Mouse (Mus musculus): ENCODE measurements at regions not wholly inside any gene's neighbourhood (a gene's known extent, or its start where the extent isn't known, plus 50 kb on each side); places are given as distances from the start of the nearest gene placed in this dataset.

- Histone ChIP-seq H3K9ac (ENCODE audit: low read depth, low read length) (no peak overlapping the region), H3K4me1 (ENCODE audit: control insufficient read depth, insufficient read depth, low read length) (peaks cover 2% of the 10 kb centered on the region; the same call in 1 of the 2 replicates), H3K79me2 (ENCODE audit: control insufficient read depth, insufficient read depth, low read length) (no peaks in the 10 kb centered on the region), H3K27ac (replicated peaks; ENCODE audit: insufficient read depth, low read depth, low read length) (no peak overlapping the region), H3K36me3 (ENCODE audit: control insufficient read depth, insufficient read depth, low read length) (no peaks in the 10 kb centered on the region), H3K27me3 (ENCODE audit: control insufficient read depth, insufficient read depth, low read length) (no peaks in the 10 kb centered on the region), H3K4me3 (ENCODE audit: insufficient read depth, low read depth, low read length) (no peak overlapping the region)
- no peak for DNase-seq (ENCODE audit: extremely low read depth, low read depth, low spot score)
- TF ChIP-seq POLR2A (IDR thresholded peaks at IDR 0.05; ENCODE audit: extremely low read depth, insufficient read depth, low read length) (no peak), CTCF (IDR thresholded peaks at IDR 0.05; ENCODE audit: low read depth, low read length) (no peak)
- 95% methylated on average over 2 of the region's 2 CpGs for WGBS
Measured at GRCm38 (mm10) chr13:60527806-60528205, 73.9 kb upstream of the Dapk1 start.

DNA sequence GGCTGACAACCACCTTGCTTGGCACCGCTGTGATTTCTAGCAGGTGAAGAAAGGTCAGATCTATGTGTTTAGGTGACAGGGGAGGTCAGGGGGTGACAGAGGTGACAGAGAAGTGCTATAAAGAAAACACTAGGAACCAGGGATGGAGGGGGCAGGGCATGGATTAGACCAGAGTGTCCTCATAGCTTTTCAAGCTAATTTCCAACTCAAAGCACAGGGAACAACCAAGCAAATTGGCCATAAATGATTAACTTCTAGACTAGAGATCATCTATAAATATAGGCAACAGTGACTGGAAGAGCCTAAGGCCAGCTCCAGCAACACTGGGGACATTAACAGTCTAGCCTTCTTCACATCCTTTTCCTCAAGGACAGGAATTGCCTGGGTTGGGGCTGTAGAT lies 72.9 kb upstream of the Dapk1 start:
- peak; percentile 37 for DNase-seq (ENCODE audit: extremely low read depth, low read depth, low spot score)
- no peaks in the 10 kb centered on the region for H3K27me3 ChIP-seq (ENCODE audit: control insufficient read depth, insufficient read depth, low read length)
- H3K4me1 ChIP-seq (ENCODE audit: control insufficient read depth, insufficient read depth, low read length): peaks cover 2% of the 10 kb centered on the region; the same call in 1 of the 2 replicates
- WGBS: 26% methylated on average over 1 of the region's 1 CpGs
- no peak overlapping the region for H3K9ac ChIP-seq (ENCODE audit: low read depth, low read length)
- no peaks in the 10 kb centered on the region for H3K79me2 ChIP-seq (ENCODE audit: control insufficient read depth, insufficient read depth, low read length)
- H3K36me3 ChIP-seq (ENCODE audit: control insufficient read depth, insufficient read depth, low read length): no peaks in the 10 kb centered on the region
- TF ChIP-seq POLR2A (IDR thresholded peaks at IDR 0.05; ENCODE audit: extremely low read depth, insufficient read depth, low read length) (no peak), CTCF (IDR thresholded peaks at IDR 0.05; ENCODE audit: low read depth, low read length) (no peak)
- H3K4me3 ChIP-seq (ENCODE audit: insufficient read depth, low read depth, low read length): no peak overlapping the region
- no peak overlapping the region for H3K27ac ChIP-seq (replicated peaks; ENCODE audit: insufficient read depth, low read depth, low read length)

DNA sequence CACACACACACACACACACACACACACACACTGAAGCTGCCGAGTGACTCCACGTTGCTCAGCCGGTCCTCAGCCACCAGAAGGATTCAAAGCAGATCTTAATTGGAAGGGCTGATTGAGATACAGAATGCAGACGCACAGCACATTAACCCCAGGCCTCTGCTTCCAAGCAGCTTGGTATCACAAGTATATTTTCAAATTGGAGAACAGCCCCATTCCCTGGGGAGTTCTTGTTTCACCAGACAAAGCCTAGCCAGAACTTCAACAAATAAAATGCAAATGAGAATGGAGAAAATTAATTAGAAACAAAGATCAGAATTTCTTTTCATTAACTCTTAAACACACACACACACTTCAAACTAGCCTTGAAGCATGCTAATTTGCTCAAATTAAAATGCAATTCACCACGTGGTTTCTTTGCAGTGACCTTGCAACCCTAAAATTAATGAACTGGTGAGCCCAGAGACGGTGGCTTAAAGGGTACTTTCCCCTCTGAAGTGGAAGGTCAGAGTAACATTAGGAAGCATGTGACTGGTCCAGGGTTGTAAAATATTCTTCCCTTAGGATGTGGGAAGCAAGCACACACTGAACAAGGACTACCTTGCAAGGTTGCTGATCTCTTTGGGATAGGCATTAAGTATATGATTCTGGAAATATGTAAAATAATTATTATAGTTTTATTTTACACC lies 72.2 kb upstream of the Dapk1 start:
- Histone ChIP-seq H3K27ac (replicated peaks; ENCODE audit: insufficient read depth, low read depth, low read length) (no peak overlapping the region), H3K9ac (ENCODE audit: low read depth, low read length) (no peak overlapping the region), H3K36me3 (ENCODE audit: control insufficient read depth, insufficient read depth, low read length) (no peaks in the 10 kb centered on the region), H3K4me3 (ENCODE audit: insufficient read depth, low read depth, low read length) (no peak overlapping the region), H3K4me1 (ENCODE audit: control insufficient read depth, insufficient read depth, low read length) (peaks cover 2% of the 10 kb centered on the region; the same call in 1 of the 2 replicates), H3K79me2 (ENCODE audit: control insufficient read depth, insufficient read depth, low read length) (no peaks in the 10 kb centered on the region), H3K27me3 (ENCODE audit: control insufficient read depth, insufficient read depth, low read length) (no peaks in the 10 kb centered on the region)
- 42% methylated on average over 6 of the region's 6 CpGs for WGBS
- TF ChIP-seq POLR2A (IDR thresholded peaks at IDR 0.05; ENCODE audit: extremely low read depth, insufficient read depth, low read length) (no peak), CTCF (IDR thresholded peaks at IDR 0.05; ENCODE audit: low read depth, low read length) (no peak)
- DNase-seq (ENCODE audit: extremely low read depth, low read depth, low spot score): no peak

- H3K27ac ChIP-seq (replicated peaks; ENCODE audit: insufficient read depth, low read depth, low read length): no peak overlapping the region
- H3K9ac ChIP-seq (ENCODE audit: low read depth, low read length): no peak overlapping the region
- H3K27me3 ChIP-seq (ENCODE audit: control insufficient read depth, insufficient read depth, low read length): no peaks in the 10 kb centered on the region
- TF ChIP-seq POLR2A (IDR thresholded peaks at IDR 0.05; ENCODE audit: extremely low read depth, insufficient read depth, low read length) (no peak), CTCF (IDR thresholded peaks at IDR 0.05; ENCODE audit: low read depth, low read length) (no peak)
- no peak overlapping the region for H3K4me3 ChIP-seq (ENCODE audit: insufficient read depth, low read depth, low read length)
- WGBS: 68% methylated on average over 8 of the region's 8 CpGs
- no peaks in the 10 kb centered on the region for H3K36me3 ChIP-seq (ENCODE audit: control insufficient read depth, insufficient read depth, low read length)
- no peaks in the 10 kb centered on the region; the same call in 1 of the 2 replicates for H3K4me1 ChIP-seq (ENCODE audit: control insufficient read depth, insufficient read depth, low read length)
- DNase-seq (ENCODE audit: extremely low read depth, low read depth, low spot score): no peak
- H3K79me2 ChIP-seq (ENCODE audit: control insufficient read depth, insufficient read depth, low read length): no peaks in the 10 kb centered on the region
Measured at GRCm38 (mm10) chr13:60533871-60534427, 67.8 kb upstream of the Dapk1 start.

GRCm38 (mm10) chr13:60534501-60534900 lies 67.2 kb upstream of the Dapk1 start:
- H3K4me3 ChIP-seq (ENCODE audit: insufficient read depth, low read depth, low read length): no peak overlapping the region
- DNase-seq (ENCODE audit: extremely low read depth, low read depth, low spot score): no peak
- H3K79me2 ChIP-seq (ENCODE audit: control insufficient read depth, insufficient read depth, low read length): no peaks in the 10 kb centered on the region
- TF ChIP-seq POLR2A (IDR thresholded peaks at IDR 0.05; ENCODE audit: extremely low read depth, insufficient read depth, low read length) (no peak), CTCF (IDR thresholded peaks at IDR 0.05; ENCODE audit: low read depth, low read length) (no peak)
- H3K9ac ChIP-seq (ENCODE audit: low read depth, low read length): no peak overlapping the region
- H3K27ac ChIP-seq (replicated peaks; ENCODE audit: insufficient read depth, low read depth, low read length): no peak overlapping the region
- WGBS: 83% methylated on average over 3 of the region's 3 CpGs
- H3K27me3 ChIP-seq (ENCODE audit: control insufficient read depth, insufficient read depth, low read length): no peaks in the 10 kb centered on the region
- H3K36me3 ChIP-seq (ENCODE audit: control insufficient read depth, insufficient read depth, low read length): no peaks in the 10 kb centered on the region
- H3K4me1 ChIP-seq (ENCODE audit: control insufficient read depth, insufficient read depth, low read length): no peaks in the 10 kb centered on the region

GRCm38 (mm10) chr13:60535045-60535444 lies 66.7 kb upstream of the Dapk1 start:
- H3K4me3 ChIP-seq (ENCODE audit: insufficient read depth, low read depth, low read length): no peak overlapping the region
- H3K27ac ChIP-seq (replicated peaks; ENCODE audit: insufficient read depth, low read depth, low read length): no peak overlapping the region
- no peak for DNase-seq (ENCODE audit: extremely low read depth, low read depth, low spot score)
- no peaks in the 10 kb centered on the region for H3K79me2 ChIP-seq (ENCODE audit: control insufficient read depth, insufficient read depth, low read length)
- TF ChIP-seq POLR2A (IDR thresholded peaks at IDR 0.05; ENCODE audit: extremely low read depth, insufficient read depth, low read length): no peak
- no peak for TF ChIP-seq CTCF (IDR thresholded peaks at IDR 0.05; ENCODE audit: low read depth, low read length)
- WGBS: 86% methylated on average over 7 of the region's 7 CpGs
- no peak overlapping the region for H3K9ac ChIP-seq (ENCODE audit: low read depth, low read length)
- H3K36me3 ChIP-seq (ENCODE audit: control insufficient read depth, insufficient read depth, low read length): no peaks in the 10 kb centered on the region
- no peaks in the 10 kb centered on the region for H3K4me1 ChIP-seq (ENCODE audit: control insufficient read depth, insufficient read depth, low read length)
- no peaks in the 10 kb centered on the region for H3K27me3 ChIP-seq (ENCODE audit: control insufficient read depth, insufficient read depth, low read length)

All from liver, adult 2 months (tissue).